Mouse (Mus musculus) monocyte, adult 5-6 weeks (primary cell): ENCODE data around the gene Hsbp1. TPM values are rescaled to one million over a fixed set of nuclear protein-coding genes. Genes with fewer than 3 reads are reported as not detected.
"Not testable (repeated sequence)": the region's sequence is repeated elsewhere in the genome, so short reads cannot be mapped to it uniquely, and the experiment has no call there.

Source experiments
- ATAC-seq: fragments of 153-309, 156-312 bp; replicated peaks from 2 replicates; pipeline ENCODE4 v1.8.0; 2017; ENCODE audit warnings: mild to moderate bottlenecking; ENCODE audit not compliant: low TSS enrichment, insufficient number of reproducible peaks, severe bottlenecking, poor library complexity, low FRiP score
- total RNA-seq: library from RNA; stranded (forward); fragments of 200-1000, 200-491, 200-594 nt; gene quantifications from 3 replicates; pipeline ENCODE4 v1.2.3, GENCODE M21; 2017

Hsbp1 gene
- 75.3 to 78.1 TPM (median 76.0 TPM) in 3 replicates for total RNA-seq

DNA sequence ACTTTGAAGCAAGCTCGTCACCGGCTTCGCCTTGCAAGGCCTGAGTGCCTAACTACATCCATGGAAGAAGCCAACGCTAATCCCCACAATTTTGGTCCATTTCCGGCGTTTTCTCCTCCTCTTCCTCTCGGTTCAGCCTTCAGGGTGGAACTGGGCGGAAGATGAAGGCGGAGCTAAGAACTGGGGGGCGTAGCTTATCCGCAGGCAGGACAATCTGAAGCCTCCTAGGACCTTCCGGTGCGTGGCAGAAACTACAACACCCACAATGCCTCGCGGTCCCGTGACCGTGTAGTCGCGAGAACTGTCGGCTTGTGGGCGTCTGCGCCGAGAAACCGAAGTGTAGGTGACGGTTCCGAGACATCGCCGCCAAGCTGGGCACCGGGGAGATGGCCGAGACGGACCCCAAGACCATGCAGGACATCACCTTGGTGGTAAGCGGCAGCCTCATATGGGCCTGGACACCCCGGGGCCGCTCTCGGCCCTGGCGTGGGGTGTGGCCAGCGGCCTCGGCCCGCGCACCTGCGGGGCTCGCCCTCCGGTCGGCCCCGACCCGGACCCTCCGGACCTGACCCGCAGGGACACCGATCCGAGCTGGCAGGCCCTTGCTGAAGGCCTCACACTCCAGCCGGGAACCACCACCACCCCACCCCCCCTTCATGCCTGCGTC is at the start of gene Hsbp1:
Gene Hsbp1 (plus strand): TSS at position 299 of the 667 bp plus-strand sequence.
- ATAC-seq = peak; percentile 98

DNA sequence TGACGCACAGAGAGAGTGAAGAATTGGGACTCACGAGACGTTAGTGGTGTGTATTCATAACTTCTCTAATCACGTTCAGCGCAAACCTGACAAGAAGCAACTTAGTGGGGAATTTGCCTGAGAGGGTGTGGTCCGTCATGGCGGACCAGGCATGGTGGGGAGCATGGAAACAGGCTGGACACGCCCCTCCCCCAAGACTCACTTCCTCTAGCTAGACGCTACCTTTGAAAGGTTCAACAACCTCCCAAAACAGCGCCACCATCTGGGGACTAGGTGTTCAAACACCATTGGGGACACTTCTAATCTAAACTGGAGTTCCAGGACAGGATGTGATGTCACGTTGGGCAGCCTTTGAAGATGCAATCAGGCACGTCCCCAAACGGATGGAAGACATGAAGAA is 48.8 kb upstream of the Hsbp1 start:
- ATAC-seq = no peak

DNA sequence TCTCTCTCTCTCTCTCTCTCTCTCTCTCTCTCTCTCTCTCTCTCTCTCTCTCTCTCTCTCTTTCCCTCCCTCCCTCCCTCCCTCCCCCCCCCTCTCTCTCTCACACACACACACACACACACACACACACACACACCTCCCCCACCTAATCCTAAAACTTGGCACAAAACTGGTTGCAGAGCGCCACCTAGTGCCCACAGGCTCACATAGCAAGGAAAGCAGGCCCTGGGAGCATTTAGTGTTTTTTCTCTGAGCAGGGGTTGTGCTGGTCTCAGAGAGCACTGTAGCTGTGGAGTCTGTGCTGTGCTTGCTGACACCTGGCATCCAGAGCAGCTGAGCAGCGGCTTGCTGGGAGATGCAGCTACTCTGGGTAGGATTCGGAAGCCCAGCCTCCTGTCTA is 46.5 kb upstream of the Hsbp1 start:
- 0 out of 2 replicates have a peak, but pooled peaks have one; percentile 22 for ATAC-seq

DNA sequence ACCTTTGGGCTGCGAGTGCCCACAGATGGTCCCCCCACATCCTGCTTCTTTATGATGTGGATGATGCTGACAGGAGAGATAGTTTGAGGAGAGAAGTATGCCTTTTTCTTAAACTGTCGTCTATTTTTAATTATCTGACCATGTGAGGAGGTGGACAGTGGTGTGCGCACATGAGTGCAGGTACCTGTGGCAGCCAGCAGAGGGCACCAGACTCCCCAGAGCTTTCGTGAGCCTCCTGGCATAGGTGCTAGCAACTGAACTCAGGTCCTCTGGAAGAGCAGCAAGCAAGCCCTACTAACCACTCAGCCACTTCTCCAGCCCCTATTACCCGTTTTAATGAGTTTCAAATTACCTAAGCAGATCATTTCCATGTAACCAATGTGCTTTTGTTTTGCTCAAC is 44.0 kb upstream of the Hsbp1 start:
- ATAC-seq = no peak

DNA sequence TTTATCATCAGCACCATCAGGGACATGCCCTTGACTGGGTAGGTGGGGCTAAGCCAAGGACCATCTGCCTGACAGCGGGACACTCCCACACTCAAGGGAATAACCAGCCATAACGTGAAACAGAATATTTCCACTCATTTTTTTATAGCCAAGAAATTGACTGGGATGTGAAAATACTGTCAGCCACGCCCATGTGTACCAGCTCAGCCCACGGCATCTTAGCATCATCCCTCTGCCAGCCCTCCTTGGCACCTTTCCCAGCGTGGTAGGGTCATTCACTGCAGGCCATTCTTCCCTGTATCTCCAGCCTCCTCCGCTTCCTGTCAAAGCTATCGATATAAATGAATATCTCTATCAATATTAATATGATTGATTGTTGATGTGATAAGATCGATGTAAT is 40.1 kb upstream of the Hsbp1 start:
- ATAC-seq = no peak

DNA sequence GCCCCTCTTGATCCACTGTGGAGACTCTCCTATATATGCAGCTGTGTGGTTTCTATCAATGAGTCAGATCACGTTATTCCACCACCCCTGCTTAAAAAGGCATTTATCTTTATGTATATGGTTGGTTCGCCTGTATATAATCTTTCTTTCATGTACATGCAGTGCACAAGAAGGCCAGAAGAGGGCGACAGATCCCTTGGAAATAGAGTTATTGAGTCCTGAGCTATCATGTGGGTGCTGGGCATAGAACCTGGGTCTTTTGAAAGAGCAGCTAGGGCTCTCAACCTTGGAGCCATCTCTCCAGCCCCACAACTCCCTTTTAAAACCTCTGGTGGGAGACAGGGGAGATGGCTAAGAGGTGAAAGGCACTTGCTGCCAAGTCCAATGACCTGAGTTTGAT is 32.9 kb upstream of the Hsbp1 start:
- ATAC-seq = no peak

DNA sequence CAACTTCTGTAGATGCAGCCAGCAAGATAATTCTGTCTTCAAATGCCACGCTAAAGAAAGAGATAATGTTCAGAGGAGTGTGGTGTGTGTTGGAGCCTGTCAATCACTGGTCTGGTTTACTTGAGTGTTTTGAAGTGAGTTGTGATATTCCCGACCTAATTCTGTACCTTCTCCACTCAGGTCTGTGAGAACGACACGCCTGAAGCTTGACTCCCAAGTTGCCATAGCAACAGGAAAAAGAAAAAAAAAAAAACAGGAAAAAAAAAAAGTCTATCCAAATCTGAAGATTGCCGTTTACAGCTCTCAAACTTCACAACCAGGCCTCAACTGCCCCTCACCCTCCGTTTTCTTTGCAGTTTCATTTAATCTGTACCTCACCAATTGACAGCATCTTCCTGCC is 21.1 kb upstream of the Hsbp1 start:
- ATAC-seq = no peak

DNA sequence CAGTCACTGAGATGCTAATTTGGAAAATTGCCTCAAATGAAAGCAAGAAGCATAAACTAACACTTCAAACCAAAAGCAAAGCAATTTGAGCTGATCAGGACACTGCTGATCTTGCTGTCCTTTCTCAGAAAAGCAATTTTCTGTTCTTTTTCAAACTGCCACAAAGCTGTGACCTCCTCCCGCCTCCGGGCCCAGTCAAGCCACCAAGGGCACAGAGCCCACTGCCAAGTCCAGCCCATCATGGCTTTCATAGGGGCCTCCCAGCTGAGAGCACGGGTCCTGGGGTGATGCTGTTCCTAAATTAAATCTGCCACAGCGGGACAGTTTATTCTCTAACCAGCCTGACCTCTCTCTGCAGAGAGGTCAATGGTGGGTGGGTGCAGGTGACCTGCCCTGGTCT is 4.7 kb upstream of the Hsbp1 start:
- ATAC-seq = no peak

DNA sequence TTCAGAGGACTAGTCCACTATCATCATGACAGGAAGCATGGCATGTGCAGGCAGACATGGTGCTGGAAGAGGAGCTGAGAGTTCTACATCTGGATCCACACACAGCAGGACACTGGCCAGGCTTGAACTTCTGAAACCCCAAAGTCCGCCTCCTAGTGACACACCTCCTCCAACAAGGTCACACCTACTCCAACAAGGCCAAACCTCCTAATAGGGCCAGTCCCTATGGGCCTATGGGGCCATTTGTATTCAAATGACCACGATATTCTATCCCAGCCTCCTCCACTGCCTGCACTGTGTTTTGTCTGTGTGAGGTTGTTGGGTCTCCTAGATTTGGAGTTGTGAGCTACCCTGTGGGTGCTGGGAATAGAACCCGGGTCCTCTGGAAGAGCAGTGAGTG is 682 bp upstream of the Hsbp1 start:
- ATAC-seq = no peak

DNA sequence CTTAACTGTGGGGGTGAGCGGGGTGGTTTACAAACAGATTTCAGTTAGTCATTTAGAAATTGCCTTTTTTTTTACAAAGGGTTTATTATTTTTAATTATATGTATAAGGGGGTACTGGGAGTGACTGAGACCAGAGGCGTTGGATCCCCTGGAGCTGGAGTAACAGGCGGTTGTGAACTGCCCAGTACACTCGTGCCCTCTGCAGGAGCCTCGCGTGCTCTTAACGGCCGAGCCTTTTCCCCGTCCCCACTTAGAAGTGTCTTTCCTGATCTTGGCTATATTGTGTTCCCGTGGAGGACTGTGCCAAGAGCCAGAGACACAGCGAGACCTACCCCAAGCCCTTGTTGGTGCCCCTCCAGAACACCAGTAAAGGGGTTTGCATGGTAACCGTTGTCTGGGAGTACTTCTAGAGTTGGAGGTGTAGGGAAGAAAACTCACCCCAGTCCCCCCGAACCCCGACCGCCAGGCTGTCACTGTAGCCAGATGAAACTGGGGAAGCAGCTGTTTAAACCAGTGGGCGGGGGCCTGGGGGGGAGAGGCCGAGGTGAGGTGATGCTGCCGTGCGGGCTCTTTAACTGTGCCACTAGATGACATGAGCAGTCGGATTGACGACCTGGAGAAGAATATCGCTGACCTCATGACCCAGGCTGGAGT is 868 bp downstream of the Hsbp1 start:
- no peak for ATAC-seq

DNA sequence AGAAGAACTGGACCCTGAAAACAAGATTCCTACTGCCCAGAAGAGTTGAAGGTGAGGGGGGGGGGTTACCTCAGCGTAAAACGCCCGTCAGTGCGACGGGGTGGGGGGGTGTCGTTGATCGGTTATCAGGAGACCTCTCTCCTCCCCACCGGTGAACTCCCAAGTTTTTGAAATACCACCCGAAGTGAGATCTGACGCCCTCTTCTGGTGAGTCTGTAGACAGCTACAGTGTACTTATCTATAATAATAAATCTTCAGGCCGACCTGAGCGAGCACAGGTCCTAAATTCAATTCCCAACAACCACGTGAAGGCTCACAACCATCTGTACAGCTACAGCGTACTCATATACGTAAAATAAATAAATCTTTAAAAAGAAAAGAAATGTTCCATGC is 1.4 kb downstream of the Hsbp1 start:
- ATAC-seq = no peak

DNA sequence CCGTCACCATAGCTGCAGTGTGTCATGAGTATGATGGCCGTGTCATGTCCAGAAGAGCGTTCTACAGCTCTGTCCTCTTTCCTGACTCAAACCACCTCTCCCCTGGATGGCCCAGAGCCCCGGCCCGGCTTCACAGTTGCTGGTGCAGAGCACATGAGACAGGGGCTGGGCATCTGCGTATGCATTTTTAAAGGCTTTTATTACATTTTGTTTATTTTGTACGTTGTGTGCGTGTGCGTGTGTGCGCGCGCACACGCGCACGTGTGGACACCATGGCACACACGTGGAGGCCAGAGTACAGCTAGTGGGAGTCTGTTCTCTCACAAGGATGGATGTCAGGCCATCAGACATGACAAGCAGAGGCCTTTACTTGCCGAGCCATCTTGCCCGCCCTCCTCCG is 7.4 kb downstream of the Hsbp1 start:
- no peak for ATAC-seq

DNA sequence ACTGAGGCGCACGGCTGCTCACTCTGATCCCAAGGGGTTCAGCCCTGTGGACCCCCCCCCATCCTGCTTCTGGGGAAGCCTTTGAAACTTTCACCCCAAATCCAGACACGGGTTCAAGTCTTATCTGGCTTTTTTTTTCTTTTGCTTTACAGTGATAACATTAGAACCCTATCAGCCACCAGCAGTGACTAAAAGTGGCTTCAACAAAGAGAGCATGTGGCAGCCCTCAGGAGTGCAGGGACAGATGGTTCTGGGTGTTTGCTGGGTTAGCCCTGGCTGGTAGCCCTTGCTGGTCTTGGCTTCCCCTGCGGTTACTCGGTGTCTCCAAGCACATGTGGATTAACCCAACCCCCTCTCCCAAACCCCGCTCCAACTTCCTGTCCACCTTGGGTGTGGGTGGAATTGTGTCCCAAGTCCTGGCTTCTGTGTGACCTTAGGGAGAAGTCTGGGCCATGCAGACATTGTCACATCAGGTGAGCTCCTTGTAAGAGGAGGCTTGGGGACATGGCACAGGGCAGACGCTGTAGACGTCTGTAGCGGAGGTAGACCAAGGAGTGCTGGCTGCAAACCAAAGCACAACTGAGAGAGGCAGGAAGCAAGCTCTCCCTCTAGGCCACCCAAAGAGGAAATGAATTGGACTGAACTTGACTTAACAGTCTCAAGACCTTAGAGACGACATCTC is 8.8 kb downstream of the Hsbp1 start:
- 0 out of 2 replicates have a peak, but pooled peaks have one; percentile 23 for ATAC-seq

DNA sequence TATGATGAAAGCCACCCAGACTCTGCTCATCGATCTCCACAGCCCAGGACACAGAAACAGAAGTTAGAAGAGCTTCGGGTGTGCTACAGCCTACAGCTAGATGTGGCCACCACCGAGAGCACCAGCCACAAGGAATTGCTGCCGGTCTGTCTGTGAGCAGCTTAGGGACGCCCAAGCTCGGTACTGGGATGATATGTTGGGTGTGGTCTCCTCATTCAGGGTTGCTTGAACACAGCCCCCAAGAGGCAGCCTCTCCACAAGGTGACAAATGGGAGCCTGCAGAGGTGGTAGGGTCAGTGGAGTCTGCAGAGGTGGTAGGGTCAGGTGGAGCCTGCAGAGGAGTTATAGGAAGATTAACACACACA is 9.4 kb downstream of the Hsbp1 start:
- ATAC-seq = peak; percentile 16; the same call in 1 of the 2 replicates

DNA sequence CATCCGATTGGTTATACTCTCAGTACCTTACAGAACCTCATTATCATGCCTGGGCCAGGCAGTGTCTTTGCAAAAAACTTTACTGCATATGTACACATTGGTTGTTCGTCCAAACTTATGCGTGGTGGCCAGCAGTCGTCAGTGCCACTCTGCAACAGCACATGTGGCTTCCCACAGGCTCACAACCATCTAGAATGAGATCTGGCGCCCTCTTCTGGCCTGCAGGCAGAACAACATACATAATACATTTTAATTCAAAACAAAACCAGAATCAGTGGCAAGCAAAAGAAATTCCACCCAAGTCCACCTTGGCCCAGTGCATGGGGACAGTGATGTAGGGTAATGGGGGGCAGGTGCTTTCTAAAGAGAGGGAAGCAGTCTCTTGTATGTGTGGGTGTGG is 12.3 kb downstream of the Hsbp1 start:
- ATAC-seq = not testable (repeated sequence)

DNA sequence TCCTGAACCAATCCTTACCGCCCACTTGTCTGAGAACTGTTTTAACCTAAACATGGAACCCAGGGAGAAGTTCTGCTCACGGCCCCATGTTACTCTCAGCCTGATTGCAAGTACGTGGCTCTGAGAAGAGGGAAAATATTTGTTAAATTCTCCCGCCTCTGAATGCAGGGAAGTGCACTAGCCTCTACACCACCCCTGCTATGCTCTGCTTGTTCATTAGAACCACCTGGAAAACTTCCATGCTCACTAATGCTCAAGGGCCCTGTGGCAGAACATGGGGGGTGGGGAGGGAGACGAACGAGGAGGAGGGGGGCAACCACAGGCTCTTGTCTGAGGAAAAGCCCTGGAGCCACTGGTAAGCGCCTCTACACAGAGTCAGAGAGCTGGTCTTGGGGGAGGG is 13.9 kb downstream of the Hsbp1 start:
- ATAC-seq = no peak

DNA sequence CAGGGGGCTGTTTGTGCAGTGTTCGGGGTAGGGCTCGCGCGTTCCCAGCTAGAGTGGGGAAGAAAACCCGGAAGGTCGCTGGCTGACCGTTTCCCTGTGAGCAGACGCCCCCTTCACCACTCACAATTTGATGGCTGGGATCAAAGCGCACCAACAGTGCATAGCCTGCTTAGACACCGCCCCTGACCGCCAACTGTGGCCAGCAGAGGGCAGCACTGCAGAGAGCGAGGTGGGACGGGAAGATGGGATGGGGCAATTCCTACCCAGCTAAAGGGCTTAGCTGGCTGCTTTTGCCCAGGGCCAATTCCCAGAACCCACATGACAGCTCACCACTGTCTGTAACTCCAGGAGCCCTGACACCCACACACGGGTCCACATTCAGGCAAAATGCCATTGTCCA is 14.5 kb downstream of the Hsbp1 start:
- peak; percentile 69; the same call in 1 of the 2 replicates for ATAC-seq

DNA sequence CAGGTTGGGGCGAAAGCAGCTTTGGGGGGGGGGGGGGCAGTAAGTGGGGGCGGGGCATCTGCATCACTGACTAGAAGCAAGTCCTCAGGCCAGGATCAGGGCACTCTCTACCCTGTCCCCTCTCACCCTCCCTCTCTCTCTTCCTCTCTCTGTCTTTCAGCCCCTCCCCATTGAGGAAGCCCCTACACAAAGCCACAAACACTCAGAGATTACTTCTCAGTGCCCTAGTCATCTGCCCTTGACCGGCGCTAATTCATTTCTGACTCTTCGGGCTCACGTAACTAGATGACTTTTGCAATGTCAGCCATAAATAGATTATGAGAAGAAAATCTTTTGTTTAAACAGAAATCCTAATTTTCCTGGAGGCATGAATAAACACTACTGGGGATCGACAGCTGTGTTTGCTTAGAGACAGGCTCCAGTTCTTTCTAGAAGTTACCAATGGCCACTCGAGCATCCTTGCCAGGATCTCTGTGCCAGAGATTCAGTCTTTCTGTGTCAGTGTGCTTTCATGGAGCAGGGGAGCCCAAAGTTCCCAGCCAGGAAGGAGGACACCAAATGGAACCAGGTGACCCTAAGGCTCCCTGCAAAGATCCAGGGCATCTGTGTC is 16.5 kb downstream of the Hsbp1 start:
- ATAC-seq = no peak

DNA sequence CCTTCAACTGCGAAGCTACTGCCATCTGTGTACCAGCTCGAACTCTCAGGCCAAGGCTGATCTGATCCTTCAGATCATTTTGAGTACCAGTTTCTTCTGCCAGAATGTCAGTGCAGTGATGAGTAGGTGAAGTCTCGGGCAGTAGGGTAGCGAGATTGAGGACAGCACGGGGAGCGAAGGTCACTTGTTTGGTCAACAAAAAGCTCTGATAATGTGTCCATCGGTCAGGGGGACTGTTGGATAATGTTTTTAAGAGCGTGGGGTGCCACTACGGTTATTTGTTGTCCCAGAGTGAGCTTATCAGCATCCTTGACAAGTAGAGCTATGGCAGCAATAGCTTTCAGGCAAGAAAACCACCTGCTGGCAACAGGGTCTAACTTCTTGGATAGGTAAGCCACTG is 30.4 kb downstream of the Hsbp1 start:
- not testable (repeated sequence) for ATAC-seq

DNA sequence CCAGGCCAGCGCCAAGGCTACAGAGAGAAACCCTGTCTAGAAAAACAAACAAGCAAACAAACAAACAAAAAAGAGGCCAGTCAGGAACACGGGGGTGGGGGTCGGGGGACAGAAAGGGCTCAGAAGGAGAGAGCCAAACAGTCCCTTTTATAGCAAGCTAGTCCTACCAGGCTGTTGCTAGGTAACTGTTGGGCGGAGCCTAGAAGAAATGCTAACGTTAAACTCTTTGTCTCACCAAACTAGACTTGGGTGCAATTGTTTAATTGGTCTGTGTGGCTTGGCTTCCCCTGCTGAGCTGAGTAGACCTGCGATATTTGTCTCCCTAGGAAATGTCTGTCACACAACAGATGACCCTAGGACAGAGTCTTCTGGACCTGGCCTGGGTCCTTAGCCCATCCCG is 34.2 kb downstream of the Hsbp1 start:
- ATAC-seq = no peak
